Mouse (Mus musculus) kidney, embryonic 15.5 days (tissue): ENCODE measurements around the gene Lrmda. TPM values are rescaled to one million over a fixed set of nuclear protein-coding genes. Genes with fewer than 3 reads are reported as not detected.

Experiments
- ATAC-seq: fragments of 200-750 bp; cut with Nextera tagmentation; replicated peaks from 2 replicates; pipeline ENCODE4 v1.8.0; 2017; ENCODE audit warnings: moderate TSS enrichment; ENCODE audit not compliant: low FRiP score
- H3K27ac ChIP-seq: fragments of 300-500 bp; sonication (generic); 2 replicates; pipeline ENCODE4 v1.5.1; 2015; ENCODE audit warnings: mild to moderate bottlenecking, inconsistent platforms
- H3K27me3 ChIP-seq: fragments of 300-500 bp; sonication (generic); 2 replicates; pipeline ENCODE4 v1.6.1; 2015; ENCODE audit warnings: inconsistent platforms
- H3K36me3 ChIP-seq: fragments of 300-500 bp; sonication (generic); 2 replicates; pipeline ENCODE4 v1.6.1; 2015; ENCODE audit warnings: inconsistent platforms
- H3K4me1 ChIP-seq: fragments of 300-500 bp; sonication (generic); 2 replicates; pipeline ENCODE4 v1.6.1; 2015; ENCODE audit warnings: inconsistent platforms
- H3K4me2 ChIP-seq: fragments of 300-500 bp; sonication (generic); 2 replicates; pipeline ENCODE4 v1.6.1; 2015; ENCODE audit warnings: moderate library complexity, mild to moderate bottlenecking, inconsistent platforms
- H3K4me3 ChIP-seq: fragments of 300-500 bp; sonication (generic); replicated peaks from 2 replicates; pipeline ENCODE4 v1.5.1; 2015; ENCODE audit warnings: mild to moderate bottlenecking, inconsistent platforms
- H3K9ac ChIP-seq: fragments of 300-500 bp; sonication (generic); 2 replicates; pipeline ENCODE4 v1.6.1; 2015; ENCODE audit warnings: mild to moderate bottlenecking, inconsistent platforms
- H3K9me3 ChIP-seq: fragments of 300-500 bp; sonication (generic); replicated peaks from 2 replicates; pipeline ENCODE4 v1.6.1; 2016; ENCODE audit warnings: inconsistent platforms
- WGBS: fragments of 180-500 bp; shearing (Covaris S2); methylation state at CpG from one replicate; pipeline ENCODE4 v1.1.7; 2015; ENCODE audit warnings: mixed read lengths; 5-methylcytosine and 5-hydroxymethylcytosine counted together
- polyA plus RNA-seq: library from polyadenylated mRNA; unstranded; fragments of >200 nt; fragmentation: Nextera tagmentation; extraction: Ambion mirVana; gene quantifications from 2 replicates; pipeline ENCODE4 v1.2.1, GENCODE M21; 2015

The Lrmda gene
- polyA plus RNA-seq, 1 experiment from 2014 or later = 1.1 TPM

DNA sequence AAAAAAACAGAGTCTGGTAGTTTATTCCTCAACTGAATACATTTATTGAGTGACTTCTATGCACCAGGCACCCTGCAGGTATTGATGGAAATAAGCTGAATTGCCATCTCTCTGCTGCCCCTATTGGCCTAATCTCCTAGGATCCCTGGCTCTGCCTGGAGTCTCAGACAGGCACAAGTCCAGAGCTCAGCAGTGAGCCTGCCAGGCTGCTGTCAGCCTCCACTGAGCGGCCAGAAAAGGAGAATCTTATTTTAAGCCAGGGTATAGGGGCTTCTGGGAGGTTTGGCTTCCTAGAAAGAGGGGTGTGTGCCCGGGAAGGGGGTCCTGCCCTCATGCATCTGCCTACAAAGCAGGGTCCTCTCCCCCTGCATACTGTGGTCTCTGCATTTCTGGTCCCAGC is 1.4 kb downstream of the Lrmda start:
- ATAC-seq = no peak
- H3K9me3 ChIP-seq = no peaks in the 10 kb centered on the region
- H3K27me3 ChIP-seq = peaks cover 14% of the 10 kb centered on the region; the same call in 1 of the 2 replicates
- 39% methylated on average over 2 of the region's 2 CpGs for WGBS
- H3K36me3 ChIP-seq = no peaks in the 10 kb centered on the region
- H3K4me2 ChIP-seq = no peak overlapping the region
- no peak overlapping the region for H3K4me3 ChIP-seq
- H3K27ac ChIP-seq = no peak overlapping the region
- H3K4me1 ChIP-seq = peaks cover 21% of the 10 kb centered on the region
- no peak overlapping the region for H3K9ac ChIP-seq

DNA sequence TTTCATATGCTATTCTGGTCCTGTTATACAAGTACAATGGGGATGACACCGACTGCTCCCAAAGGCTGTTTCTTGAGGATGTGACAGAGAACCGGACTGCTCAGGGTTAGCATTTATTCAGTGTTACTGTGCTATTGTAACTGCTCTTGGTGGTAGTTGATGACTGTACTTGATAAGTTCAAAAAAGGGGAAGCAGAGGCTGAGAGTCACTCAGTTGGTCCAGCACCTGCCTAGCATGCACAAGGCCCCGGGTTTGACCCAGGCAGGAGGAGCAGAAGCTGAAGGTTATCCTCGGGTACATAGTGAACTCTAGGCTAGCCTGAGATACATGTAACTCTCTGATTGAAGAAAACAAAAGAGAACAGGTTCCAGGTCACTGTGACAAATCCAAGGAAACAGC is 4.0 kb downstream of the Lrmda start:
- Histone ChIP-seq H3K9ac (no peak overlapping the region), H3K36me3 (no peaks in the 10 kb centered on the region), H3K9me3 (no peaks in the 10 kb centered on the region), H3K4me1 (peaks cover 16% of the 10 kb centered on the region), H3K27ac (no peak overlapping the region), H3K4me3 (no peak overlapping the region), H3K4me2 (no peak overlapping the region), H3K27me3 (peaks cover 11% of the 10 kb centered on the region; the same call in 1 of the 2 replicates)
- no peak for ATAC-seq
- WGBS = 84% methylated on average over 4 of the region's 4 CpGs

DNA sequence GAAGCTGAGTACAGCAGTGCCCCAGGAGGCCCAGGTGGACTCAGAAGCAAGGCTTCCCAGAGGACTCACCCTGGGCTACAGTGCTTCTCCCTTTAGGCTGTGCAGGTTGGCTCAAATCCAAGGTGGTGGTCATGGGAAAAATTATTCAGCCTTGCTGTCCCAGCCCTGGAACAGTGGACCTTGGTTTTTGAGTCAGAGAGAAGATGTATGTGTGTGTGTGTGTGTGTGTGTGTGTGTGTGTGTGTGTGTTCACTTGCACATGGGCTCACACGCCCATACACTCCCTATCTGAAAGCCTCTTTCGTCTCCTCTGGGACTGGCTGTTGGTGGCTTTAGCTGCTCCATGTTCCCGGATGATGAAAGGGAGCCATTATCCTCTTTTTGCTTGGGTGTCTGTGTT is 16.4 kb downstream of the Lrmda start:
- Histone ChIP-seq H3K4me1 (0 out of 2 replicates have a peak, but pooled peaks cover 3% of the 10 kb centered on the region), H3K4me3 (no peak overlapping the region), H3K4me2 (no peak overlapping the region), H3K9ac (no peak overlapping the region), H3K36me3 (no peaks in the 10 kb centered on the region), H3K27me3 (peaks cover 7% of the 10 kb centered on the region; the same call in 1 of the 2 replicates), H3K27ac (no peak overlapping the region), H3K9me3 (no peaks in the 10 kb centered on the region)
- ATAC-seq = no peak
- WGBS = 82% methylated on average over 3 of the region's 3 CpGs

GRCm38 (mm10) chr14:22036338-22036737 is 16.8 kb downstream of the Lrmda start:
- 63% methylated on average over 6 of the region's 6 CpGs for WGBS

GRCm38 (mm10) chr14:22036802-22037497 is 17.4 kb downstream of the Lrmda start:
- H3K27ac ChIP-seq = no peak overlapping the region

More at GRCm38 (mm10) chr14:22036338-22036737, 16.8 kb downstream of the Lrmda start:
- H3K9ac ChIP-seq = no peak overlapping the region
- H3K9me3 ChIP-seq = no peaks in the 10 kb centered on the region
- H3K4me1 ChIP-seq = 0 out of 2 replicates have a peak, but pooled peaks cover 3% of the 10 kb centered on the region
- H3K36me3 ChIP-seq = no peaks in the 10 kb centered on the region
- no peak overlapping the region for H3K27ac ChIP-seq
- H3K4me3 ChIP-seq = no peak overlapping the region
- ATAC-seq = no peak
- peaks cover 7% of the 10 kb centered on the region; the same call in 1 of the 2 replicates for H3K27me3 ChIP-seq
- H3K4me2 ChIP-seq = no peak overlapping the region

GRCm38 (mm10) chr14:22037498-22038131 is 18.1 kb downstream of the Lrmda start:
- H3K27ac ChIP-seq = no peak overlapping the region
- WGBS = 65% methylated on average over 16 of the region's 16 CpGs

More at GRCm38 (mm10) chr14:22036802-22037497, 17.4 kb downstream of the Lrmda start:
- Histone ChIP-seq H3K36me3 (no peaks in the 10 kb centered on the region), H3K27me3 (peaks cover 7% of the 10 kb centered on the region; the same call in 1 of the 2 replicates), H3K4me3 (no peak overlapping the region), H3K4me1 (0 out of 2 replicates have a peak, but pooled peaks cover 3% of the 10 kb centered on the region), H3K9me3 (no peaks in the 10 kb centered on the region), H3K4me2 (no peak overlapping the region), H3K9ac (no peak overlapping the region)
- no peak for ATAC-seq
- WGBS = 85% methylated on average over 12 of the region's 12 CpGs

GRCm38 (mm10) chr14:22042146-22042545 is 22.6 kb downstream of the Lrmda start:
- 76% methylated on average over 6 of the region's 6 CpGs for WGBS
- no peaks in the 10 kb centered on the region for H3K36me3 ChIP-seq
- peaks cover 16% of the 10 kb centered on the region for H3K27me3 ChIP-seq
- H3K9ac ChIP-seq = no peak overlapping the region
- no peak overlapping the region for H3K27ac ChIP-seq
- ATAC-seq = no peak
- no peaks in the 10 kb centered on the region for H3K4me1 ChIP-seq
- H3K9me3 ChIP-seq = no peaks in the 10 kb centered on the region
- H3K4me2 ChIP-seq = no peak overlapping the region
- H3K4me3 ChIP-seq = no peak overlapping the region

More at GRCm38 (mm10) chr14:22037498-22038131, 18.1 kb downstream of the Lrmda start:
- no peaks in the 10 kb centered on the region for H3K36me3 ChIP-seq
- peaks cover 8% of the 10 kb centered on the region; the same call in 1 of the 2 replicates for H3K27me3 ChIP-seq
- no peak overlapping the region for H3K9ac ChIP-seq
- H3K4me2 ChIP-seq = no peak overlapping the region
- H3K4me1 ChIP-seq = 0 out of 2 replicates have a peak, but pooled peaks cover 3% of the 10 kb centered on the region
- no peak overlapping the region for H3K4me3 ChIP-seq
- H3K9me3 ChIP-seq = no peaks in the 10 kb centered on the region
- no peak for ATAC-seq

DNA sequence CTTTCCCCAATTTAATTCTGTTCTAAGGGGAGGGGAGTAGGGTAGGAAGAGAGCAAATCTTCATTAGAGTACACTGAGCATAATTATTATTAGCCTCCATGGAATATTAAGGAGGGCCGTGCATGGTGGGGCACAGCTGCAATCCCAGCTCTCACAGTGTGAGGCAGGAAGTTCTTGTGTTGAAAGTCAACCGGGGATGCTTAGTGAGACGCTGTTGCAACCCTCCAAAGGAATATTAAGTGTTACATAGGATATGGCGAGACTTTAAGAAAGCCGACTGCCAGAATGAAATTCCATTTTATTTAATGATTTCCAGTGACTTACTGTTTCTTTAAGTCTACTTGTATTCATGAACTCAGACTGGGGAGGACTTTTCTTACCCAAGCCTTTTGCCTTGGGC is 23.9 kb downstream of the Lrmda start:
- H3K27ac ChIP-seq = no peak overlapping the region
- no peaks in the 10 kb centered on the region for H3K9me3 ChIP-seq
- H3K4me2 ChIP-seq = no peak overlapping the region
- WGBS = 84% methylated on average over 5 of the region's 5 CpGs
- no peaks in the 10 kb centered on the region for H3K4me1 ChIP-seq
- no peak for ATAC-seq
- H3K36me3 ChIP-seq = no peaks in the 10 kb centered on the region
- H3K27me3 ChIP-seq = peaks cover 13% of the 10 kb centered on the region
- no peak overlapping the region for H3K9ac ChIP-seq
- H3K4me3 ChIP-seq = no peak overlapping the region

- ATAC-seq = no peak
- Histone ChIP-seq H3K4me3 (no peak overlapping the region), H3K4me1 (no peaks in the 10 kb centered on the region), H3K36me3 (no peaks in the 10 kb centered on the region), H3K9me3 (no peaks in the 10 kb centered on the region), H3K27ac (no peak overlapping the region), H3K27me3 (peaks cover 13% of the 10 kb centered on the region), H3K9ac (no peak overlapping the region), H3K4me2 (no peak overlapping the region)
- 86% methylated on average over 10 of the region's 10 CpGs for WGBS
Observed at GRCm38 (mm10) chr14:22046262-22046856, 26.8 kb downstream of the Lrmda start.

DNA sequence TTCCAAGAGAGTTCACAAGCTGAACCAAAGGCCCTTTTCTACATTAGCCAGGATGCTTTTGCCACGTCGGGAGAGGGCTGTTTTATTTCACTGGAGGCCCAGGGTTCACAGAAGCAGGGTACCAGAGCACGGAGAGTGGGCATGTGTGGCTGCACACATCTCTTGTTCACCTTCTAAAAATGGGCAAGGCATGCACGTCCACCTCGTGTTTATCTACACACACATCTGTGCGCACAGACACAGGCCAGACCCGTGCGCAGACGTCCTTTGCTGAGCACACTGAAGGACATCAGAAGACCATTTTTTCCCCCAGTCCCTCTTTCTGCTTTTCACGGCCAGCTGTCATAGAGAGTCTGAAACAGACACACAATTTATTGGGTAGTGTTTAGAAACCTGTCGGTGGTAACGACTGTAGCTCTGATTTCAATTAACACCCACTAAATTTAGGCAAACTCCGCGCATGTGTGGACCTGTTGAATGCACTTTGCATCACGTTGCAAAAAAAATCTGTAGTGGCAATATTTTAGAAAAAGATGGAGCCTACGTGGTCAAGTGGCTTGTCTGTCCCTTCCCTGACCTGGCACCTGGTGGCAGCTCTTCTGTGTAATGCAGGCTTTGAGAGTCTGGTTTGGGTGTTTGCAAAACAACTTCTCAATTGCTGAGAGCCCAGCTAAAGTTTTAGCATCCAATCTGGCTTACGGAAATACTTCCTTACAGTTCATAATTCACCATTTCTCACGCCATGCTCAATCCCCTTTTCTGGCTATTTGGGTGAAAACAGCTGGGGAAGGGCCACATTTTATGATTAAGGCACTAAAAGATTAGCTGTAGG is 28.8 kb downstream of the Lrmda start:
- peaks cover 6% of the 10 kb centered on the region for H3K27me3 ChIP-seq
- 49% methylated on average over 18 of the region's 18 CpGs for WGBS
- no peaks in the 10 kb centered on the region for H3K9me3 ChIP-seq
- no peaks in the 10 kb centered on the region for H3K36me3 ChIP-seq
- H3K4me3 ChIP-seq = no peak overlapping the region
- no peak for ATAC-seq
- H3K9ac ChIP-seq = no peak overlapping the region
- H3K4me2 ChIP-seq = no peak overlapping the region
- H3K4me1 ChIP-seq = peaks cover 9% of the 10 kb centered on the region
- H3K27ac ChIP-seq = no peak overlapping the region

DNA sequence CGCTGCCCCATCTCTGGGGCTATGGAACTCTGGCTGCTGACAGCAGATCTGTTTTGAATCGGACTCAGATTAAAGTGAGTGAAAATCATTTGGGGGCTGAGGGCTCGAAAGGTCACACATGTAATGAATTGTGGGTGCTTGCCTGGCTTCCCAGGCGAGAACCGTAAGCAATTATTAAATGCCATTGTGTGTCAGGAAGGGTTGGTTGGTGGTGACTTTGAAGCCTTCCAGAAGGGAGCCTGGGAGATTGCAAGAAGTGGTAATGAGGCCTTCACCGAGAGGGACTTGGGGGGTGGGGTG is 29.3 kb downstream of the Lrmda start:
- Histone ChIP-seq H3K27ac (no peak overlapping the region), H3K9me3 (no peaks in the 10 kb centered on the region), H3K27me3 (peaks cover 6% of the 10 kb centered on the region), H3K4me1 (peaks cover 9% of the 10 kb centered on the region), H3K9ac (no peak overlapping the region), H3K36me3 (no peaks in the 10 kb centered on the region), H3K4me3 (no peak overlapping the region), H3K4me2 (no peak overlapping the region)
- WGBS = 68% methylated on average over 6 of the region's 6 CpGs
- ATAC-seq = no peak
